Mouse (Mus musculus) heart, embryonic 16.5 days (tissue): ENCODE measurements around the gene Atp10a. TPM values are rescaled to one million over a fixed set of nuclear protein-coding genes. Genes with fewer than 3 reads are reported as not detected.

ENCODE experiments used
- ATAC-seq: fragments of 200-750 bp; cut with Nextera tagmentation; replicated peaks from 2 replicates; pipeline ENCODE4 v1.8.0; 2017; ENCODE audit warnings: moderate number of reproducible peaks; ENCODE audit not compliant: insufficient read depth, low FRiP score; ENCODE audit errors: extremely low read depth
- H3K27ac ChIP-seq: fragments of 300-500 bp; sonication (generic); 2 replicates; pipeline ENCODE4 v1.5.1; 2014; ENCODE audit warnings: mild to moderate bottlenecking, low read length, control low read depth, moderate library complexity
- H3K27me3 ChIP-seq: fragments of 300-500 bp; sonication (generic); 2 replicates; pipeline ENCODE4 v1.6.1; 2014; ENCODE audit warnings: low read length, mixed read lengths; ENCODE audit not compliant: control insufficient read depth, insufficient read depth
- H3K36me3 ChIP-seq: fragments of 300-500 bp; sonication (generic); 2 replicates; pipeline ENCODE4 v1.6.1; 2014; ENCODE audit not compliant: control insufficient read depth, insufficient read depth
- H3K4me1 ChIP-seq: fragments of 300-500 bp; sonication (generic); 2 replicates; pipeline ENCODE4 v1.6.1; 2014; ENCODE audit warnings: low read length, mixed read lengths; ENCODE audit not compliant: control insufficient read depth, insufficient read depth
- H3K4me2 ChIP-seq: fragments of 300-500 bp; sonication (generic); 2 replicates; pipeline ENCODE4 v1.6.1; 2014; ENCODE audit warnings: low read depth, mild to moderate bottlenecking, control low read depth, low read length
- H3K4me3 ChIP-seq: fragments of 300-500 bp; sonication (generic); 2 replicates; pipeline ENCODE4 v1.5.1; 2014; ENCODE audit warnings: mild to moderate bottlenecking, control low read depth, low read length
- H3K9ac ChIP-seq: fragments of 300-500 bp; sonication (generic); 2 replicates; pipeline ENCODE4 v1.6.1; 2014; ENCODE audit warnings: low read length, control low read depth
- H3K9me3 ChIP-seq: fragments of 300-500 bp; sonication (generic); replicated peaks from 2 replicates; pipeline ENCODE4 v1.6.1; 2016; ENCODE audit warnings: low read length; ENCODE audit not compliant: control insufficient read depth
- WGBS: fragments of 180-500 bp; shearing (Covaris S2); extraction: QIAGEN DNeasy Blood & Tissue Kit; methylation state at CpG from one replicate; pipeline ENCODE4 v1.1.7; 2014; 5-methylcytosine and 5-hydroxymethylcytosine counted together
- polyA plus RNA-seq: library from polyadenylated mRNA; unstranded; fragments of >200 nt; fragmentation: Nextera tagmentation; extraction: Ambion mirVana; gene quantifications from 2 replicates; pipeline ENCODE4 v1.2.1, GENCODE M21; 2015

Atp10a gene
- polyA plus RNA-seq, 1 experiment from 2014 or later, result 1.9 TPM

DNA sequence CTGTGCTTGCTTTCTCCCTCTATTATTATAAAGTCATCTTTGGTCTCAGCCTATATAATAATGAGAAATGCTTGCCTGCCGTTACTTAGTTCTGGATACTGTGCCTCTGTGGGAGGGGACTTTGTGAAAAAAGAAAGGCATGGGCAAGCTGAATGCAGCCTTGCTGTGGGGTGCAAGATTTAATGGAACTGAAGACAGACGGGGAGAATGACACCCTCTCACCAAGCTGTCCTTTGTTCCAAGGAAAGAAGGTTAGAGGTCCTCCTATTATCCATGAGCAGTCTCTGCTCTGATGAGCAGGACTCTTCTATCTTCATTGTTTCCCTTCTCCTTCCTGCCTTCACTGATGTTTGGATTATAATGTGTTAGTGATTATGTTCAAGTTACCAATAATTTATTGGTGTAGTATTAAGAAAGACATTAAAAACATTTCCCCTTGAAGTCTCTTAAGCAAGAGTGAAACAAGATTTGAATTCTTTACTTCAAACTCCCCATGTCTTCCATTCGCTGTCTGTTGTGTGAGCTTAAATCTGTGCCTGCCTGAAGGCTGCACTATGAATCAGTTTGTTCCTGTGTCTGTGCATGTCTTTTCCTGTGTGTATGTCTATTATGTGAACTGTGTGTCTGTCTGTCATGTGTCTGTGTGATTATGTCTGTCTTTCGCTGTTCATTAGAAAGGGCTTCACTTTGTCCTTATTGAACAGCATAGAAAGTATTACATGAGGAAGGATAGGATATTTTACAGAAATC, 211.1 kb downstream of the Atp10a start:
- H3K27me3 ChIP-seq, result no peaks in the 10 kb centered on the region
- H3K4me1 ChIP-seq, result no peaks in the 10 kb centered on the region
- H3K27ac ChIP-seq, result no peak overlapping the region
- no peaks in the 10 kb centered on the region for H3K36me3 ChIP-seq
- H3K9me3 ChIP-seq, result no peaks in the 10 kb centered on the region
- WGBS, result 70% methylated on average over 4 of the region's 4 CpGs
- no peak overlapping the region for H3K4me2 ChIP-seq
- no peak for ATAC-seq
- no peak overlapping the region for H3K9ac ChIP-seq
- no peak overlapping the region for H3K4me3 ChIP-seq

DNA sequence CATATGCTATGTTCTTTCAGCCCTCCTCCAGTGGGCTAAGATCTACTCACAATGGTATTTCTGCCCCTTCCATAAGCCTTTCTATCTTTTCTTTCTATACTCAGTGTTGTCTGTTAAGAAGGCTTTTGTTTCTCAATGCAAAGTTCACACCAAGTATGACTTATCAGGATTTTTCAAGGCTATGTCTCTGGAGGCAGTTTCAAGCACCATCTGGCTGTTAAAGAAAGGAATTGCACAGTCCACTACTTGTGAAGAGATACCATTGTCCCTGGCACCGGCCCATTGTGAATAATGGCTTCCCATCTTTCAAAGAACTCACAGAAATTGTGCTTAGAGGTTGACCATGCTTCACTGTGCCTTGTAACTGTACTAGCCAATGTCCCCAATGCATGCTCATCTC, 214.7 kb downstream of the Atp10a start:
- H3K9me3 ChIP-seq, result no peaks in the 10 kb centered on the region
- ATAC-seq, result no peak
- H3K36me3 ChIP-seq, result no peaks in the 10 kb centered on the region
- no peak overlapping the region for H3K4me3 ChIP-seq
- no peak overlapping the region for H3K4me2 ChIP-seq
- H3K4me1 ChIP-seq, result no peaks in the 10 kb centered on the region
- H3K9ac ChIP-seq, result no peak overlapping the region
- H3K27me3 ChIP-seq, result no peaks in the 10 kb centered on the region
- 56% methylated on average over 1 of the region's 1 CpGs for WGBS
- H3K27ac ChIP-seq, result no peak overlapping the region

- no peak overlapping the region for H3K27ac ChIP-seq
- no peak overlapping the region for H3K9ac ChIP-seq
- 79% methylated on average over 1 of the region's 1 CpGs for WGBS
- no peaks in the 10 kb centered on the region for H3K9me3 ChIP-seq
- no peak overlapping the region for H3K4me3 ChIP-seq
- H3K27me3 ChIP-seq, result no peaks in the 10 kb centered on the region
- no peaks in the 10 kb centered on the region for H3K4me1 ChIP-seq
- H3K36me3 ChIP-seq, result no peaks in the 10 kb centered on the region
- no peak for ATAC-seq
- no peak overlapping the region for H3K4me2 ChIP-seq
These were observed 217.7 kb downstream of the Atp10a start for GRCm38 (mm10) chr7:58873676-58874075.
